Mouse (Mus musculus) left cerebral cortex, postnatal 36 days (tissue): Measurements from ENCODE around the gene Gne. TPM values are rescaled to one million over a fixed set of nuclear protein-coding genes. Genes with fewer than 3 reads are reported as not detected.
"Not testable (repeated sequence)": the region's sequence is repeated elsewhere in the genome, so short reads cannot be mapped to it uniquely, and the experiment has no call there.

Experiments used
- DNase-seq, 2 experiments: peaks; one replicate each; pipeline ENCODE4 v3.0.0; 2021 to 2022; ENCODE audit warnings: low spot score in 2 of 2, mixed read lengths in 1 of 2
- intact Hi-C: fragments of 180-260 bp; cut with DNase I; formaldehyde crosslinking; loops from one replicate; pipeline ENCODE4 v1.15.1; 2025
- total RNA-seq, 2 experiments: library from RNA; stranded (reverse); gene quantifications; 2 replicates each; pipeline ENCODE4 v1.2.3; 2021

Gne gene
- total RNA-seq, 2 experiments from 2014 or later, result 45.5 to 56.8 TPM

DNA sequence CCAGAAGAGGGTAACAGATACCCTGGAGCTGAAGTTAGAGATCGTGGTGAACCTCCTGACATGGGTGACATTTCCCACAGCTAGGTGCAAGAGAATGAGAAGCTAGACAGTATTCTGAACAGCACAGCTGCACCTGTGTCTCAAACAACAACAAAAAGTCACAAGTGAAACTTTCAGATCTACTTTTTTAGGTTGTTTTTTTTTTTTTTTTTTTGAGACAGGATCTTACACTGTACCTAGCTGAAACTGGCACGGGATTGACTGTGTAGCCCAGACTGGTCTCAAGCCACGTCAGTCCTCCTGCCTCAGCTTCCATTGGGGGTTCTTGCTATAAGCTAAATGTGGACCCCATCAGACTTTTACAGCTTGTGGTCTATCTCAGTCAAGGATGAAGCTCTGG, 10.2 kb downstream of the Gne start:
- intact Hi-C loops, result no loop called here
- no peak for DNase-seq

DNA sequence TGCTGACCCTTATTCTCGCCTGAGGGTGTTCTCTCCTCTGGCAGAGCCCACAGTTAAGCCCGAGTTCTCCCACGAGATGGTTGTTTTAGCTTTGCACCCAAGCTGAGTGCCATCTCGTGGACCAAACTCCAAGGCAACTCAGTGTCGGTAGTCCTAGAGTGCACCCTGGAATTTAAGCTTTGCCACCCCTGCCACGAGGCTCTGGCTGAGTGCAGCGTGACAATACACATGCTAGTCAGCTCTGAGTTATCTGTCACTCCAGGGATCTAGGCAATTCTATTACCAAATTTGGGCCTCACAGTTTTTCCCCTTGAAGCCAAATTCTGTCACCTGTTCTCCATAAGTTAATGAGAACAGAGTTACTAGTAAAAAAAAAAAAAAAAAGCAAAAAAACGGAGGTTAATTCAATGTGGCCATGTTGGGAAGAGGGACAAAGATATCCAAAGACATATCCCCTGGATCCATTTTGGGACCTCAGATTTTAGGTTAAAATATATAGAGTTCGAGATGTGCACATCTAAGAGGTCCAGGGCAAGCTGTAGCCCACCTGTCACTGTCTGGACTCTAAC, 11.0 kb downstream of the Gne start:
- DNase-seq, result no peak
- intact Hi-C loops, result no loop called here

DNA sequence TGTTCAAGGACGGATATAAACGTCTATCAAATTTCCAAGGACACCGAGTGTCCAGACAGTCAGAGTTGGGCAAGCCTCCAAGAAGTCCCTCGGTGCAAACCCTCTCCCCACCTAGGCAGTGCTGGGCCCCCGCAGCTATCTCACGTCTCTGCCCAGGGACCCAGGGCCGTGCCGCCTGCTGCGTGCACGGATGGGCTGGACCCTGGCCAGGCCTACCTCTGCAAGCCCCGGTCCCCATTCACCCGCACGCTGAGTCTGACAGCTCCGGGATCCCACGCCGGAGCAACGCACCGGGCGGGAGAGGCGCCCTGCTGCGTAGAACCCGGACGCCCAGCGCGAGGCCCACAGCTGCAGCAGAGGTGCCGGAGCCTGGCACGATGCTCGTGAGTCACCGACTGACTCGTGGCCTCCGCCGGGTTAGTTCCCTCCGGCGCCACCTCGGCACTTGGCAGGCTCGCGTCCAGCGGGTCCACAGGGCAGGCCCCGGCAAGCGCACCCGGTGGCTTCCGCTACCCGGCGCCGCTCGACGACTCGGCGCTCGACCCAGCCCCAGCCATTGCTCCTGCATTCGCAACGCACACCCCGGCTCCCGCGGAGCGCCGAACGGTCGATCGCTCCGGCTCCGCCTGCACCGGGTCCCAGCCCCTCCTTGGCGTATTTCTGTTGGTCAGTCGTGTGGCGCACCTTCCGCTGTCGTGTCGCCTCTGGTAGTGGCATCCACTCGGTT, 11.7 kb downstream of the Gne start:
- peak; percentile 89 to 92 for DNase-seq
- intact Hi-C loops, result no loop called here

DNA sequence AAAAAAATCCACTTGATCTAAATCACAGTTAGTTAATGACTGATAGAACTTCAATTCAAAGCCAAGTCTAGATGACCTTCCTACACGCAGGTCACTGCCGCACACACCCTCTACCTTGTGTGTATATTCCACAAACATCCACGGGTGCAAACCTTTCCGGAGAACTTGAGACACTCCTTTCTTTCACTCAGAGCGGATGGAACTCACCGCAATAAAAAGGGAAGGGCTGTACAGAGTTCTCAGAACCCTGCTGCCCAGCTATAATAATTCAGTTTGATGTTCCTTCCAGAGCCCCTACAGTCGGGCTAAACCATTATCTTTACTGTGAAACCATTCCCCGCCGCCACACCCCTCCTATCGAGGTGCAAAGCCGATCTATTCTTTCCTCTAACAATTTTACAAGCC, 12.2 kb downstream of the Gne start:
- intact Hi-C loops, result no loop called here
- no peak for DNase-seq

DNA sequence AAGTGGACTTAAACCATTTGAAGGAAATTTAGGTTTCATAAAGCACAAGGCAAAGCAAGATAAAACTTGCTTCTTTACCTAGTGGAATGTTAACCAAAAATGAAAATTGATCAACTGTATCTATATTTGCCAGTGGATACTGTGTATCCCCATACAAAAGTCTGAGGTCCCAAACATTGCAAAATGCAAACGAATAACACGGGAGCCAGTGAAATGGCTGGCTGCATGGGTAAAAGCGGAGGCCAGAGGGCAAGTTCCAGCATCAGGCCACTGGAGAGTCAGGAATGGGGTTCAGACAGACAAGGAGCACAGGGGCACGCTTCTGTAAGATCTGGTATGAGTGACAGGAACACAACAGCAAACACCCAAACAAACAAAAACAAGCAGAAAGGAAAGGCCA, 13.3 kb downstream of the Gne start:
- intact Hi-C loops, result no loop called here
- no peak for DNase-seq

GRCm38 (mm10) chr4:44069411-44069810, 14.6 kb downstream of the Gne start:
- intact Hi-C loops, result no loop called here
- no peak for DNase-seq

GRCm38 (mm10) chr4:44068736-44069135, 15.2 kb downstream of the Gne start:
- no peak for DNase-seq
- intact Hi-C loops, result no loop called here

- intact Hi-C loops, result loop anchor here (2.0 kb wide), 1 partner anchor 50 kb away; no protein-coding TSS in a partner anchor
Observed at GRCm38 (mm10) chr4:44066891-44067290, 17.1 kb downstream of the Gne start.

GRCm38 (mm10) chr4:44065355-44066025, 18.5 kb downstream of the Gne start:
- DNase-seq, result peak; percentile 85 to 90
- intact Hi-C loops, result loop anchor here (2.0 kb wide), 2 partner anchors 51 to 227 kb away; no protein-coding TSS in a partner anchor

More at GRCm38 (mm10) chr4:44066891-44067290, 17.1 kb downstream of the Gne start:
- DNase-seq, result no peak

DNA sequence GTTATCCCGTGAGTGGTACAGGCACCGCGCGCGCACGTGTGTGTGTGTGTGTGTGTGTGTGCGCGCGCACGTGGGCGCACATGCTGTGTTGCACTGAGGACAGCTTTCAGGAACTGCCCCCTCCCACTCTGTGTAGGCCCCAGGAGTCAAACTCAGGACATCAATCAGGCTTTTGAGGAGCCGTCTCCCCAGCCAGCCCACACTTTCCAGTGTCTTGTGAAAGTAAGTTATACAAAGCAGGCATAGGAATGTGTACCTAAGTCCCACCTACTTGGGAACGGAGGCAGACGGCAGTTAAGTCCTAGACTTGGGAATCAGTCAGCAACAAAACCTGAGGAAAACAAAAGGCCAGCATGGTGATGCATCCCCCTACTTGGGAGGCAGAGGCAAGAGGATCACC, 21.2 kb downstream of the Gne start:
- no peak for DNase-seq
- intact Hi-C loops, result no loop called here

DNA sequence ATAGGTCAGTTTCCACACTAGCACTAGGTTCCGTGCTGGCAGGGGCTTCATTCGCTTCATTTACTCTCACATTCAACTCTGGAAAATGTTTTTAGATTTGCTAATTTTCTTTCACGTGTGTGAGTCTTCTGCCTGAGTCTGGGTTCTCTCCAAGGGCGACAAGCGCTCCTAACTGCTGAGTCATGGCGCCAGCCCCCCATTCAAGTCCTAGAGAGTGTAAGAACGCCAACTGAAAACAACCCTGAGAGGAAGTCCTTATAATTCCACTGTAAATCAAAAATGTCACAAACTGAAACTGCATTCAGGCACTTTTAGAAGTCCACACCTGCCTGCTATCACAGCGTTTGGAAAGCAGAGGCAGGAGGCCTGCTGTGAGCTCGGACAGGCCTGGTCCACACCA, 21.9 kb downstream of the Gne start:
- DNase-seq, result peak in 1 of 2 experiments; percentile 33
- intact Hi-C loops, result no loop called here

DNA sequence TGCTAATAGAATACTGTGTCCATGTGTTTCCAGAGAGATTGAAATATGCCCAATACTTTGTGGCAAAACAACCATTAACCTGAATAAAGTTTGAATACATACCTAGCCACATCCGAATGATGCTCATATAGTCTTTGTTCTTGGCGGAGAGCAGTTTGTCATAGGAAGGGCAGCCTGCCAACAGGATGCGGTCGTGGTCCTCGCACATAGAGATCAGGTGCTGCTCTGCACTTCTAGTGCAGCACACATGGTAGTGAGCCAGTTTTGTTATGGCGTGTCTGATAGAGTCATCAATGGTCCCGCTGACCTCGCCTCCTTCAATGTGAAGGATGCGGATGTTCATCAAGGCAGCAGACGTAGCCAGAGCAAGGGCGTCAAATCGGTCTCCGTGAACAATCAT, 24.3 kb downstream of the Gne start:
- DNase-seq, result no peak
- intact Hi-C loops, result no loop called here

DNA sequence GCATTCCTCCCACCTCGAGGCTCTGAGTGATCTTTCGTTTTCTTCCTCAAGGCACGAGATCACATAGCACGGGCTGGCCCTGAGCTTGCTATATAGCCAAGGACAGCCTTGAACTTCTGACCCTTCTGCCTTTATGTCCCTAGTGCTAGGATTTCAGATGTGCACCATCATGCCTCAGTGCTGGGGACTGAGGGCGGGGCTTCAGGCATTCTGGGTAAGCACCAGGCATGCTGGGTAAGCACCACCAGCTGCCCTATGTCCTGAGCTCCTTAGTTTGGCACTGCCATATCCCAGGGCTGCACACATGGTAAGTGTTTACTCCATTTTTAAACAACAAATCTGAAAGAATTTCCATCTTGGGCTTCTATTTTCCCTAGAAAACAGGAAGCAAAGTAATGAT, 34.2 kb downstream of the Gne start:
- DNase-seq, result no peak
- intact Hi-C loops, result no loop called here

DNA sequence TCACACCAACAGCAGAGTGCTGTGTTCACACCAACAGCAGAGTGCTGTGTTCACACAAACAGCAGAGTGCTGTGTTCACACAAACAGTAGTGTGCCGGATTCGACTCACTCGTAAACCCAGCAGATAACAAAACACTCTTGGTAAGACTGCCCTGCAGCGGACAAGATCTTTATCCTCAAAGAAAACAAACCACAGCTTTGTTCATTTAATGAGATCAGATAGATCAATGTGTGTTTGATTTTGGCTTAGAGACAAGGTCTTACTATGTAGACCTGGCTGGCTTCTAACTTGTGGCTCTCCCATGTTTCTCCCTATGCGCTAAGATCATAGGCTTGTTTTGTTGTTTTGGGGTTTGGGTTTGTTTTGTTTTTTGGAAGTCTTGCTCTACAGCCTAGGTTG, 37.9 kb downstream of the Gne start:
- DNase-seq, result no peak
- intact Hi-C loops, result no loop called here

GRCm38 (mm10) chr4:44044685-44045356, 39.2 kb downstream of the Gne start:
- DNase-seq, result no peak
- intact Hi-C loops, result no loop called here

DNA sequence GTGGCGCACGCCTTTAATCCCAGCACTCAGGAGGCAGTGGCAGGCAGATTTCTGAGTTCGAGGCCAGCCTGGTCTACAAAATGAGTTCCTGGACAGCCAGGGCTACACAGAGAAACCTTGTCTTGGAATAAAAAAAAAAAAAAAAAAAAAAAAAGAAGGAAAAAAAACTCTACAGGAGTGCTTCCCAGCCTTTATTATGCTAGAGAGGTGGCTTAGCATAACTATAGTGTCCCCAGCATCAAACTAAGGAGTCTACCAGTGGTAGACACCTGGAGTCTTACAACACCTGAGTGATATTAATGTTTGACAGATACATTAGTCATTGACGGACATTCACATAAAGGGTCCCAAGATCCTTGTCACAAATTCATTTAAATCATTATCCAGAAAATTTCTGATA, 40.8 kb downstream of the Gne start:
- DNase-seq, intact Hi-C loops: not testable (repeated sequence)

DNA sequence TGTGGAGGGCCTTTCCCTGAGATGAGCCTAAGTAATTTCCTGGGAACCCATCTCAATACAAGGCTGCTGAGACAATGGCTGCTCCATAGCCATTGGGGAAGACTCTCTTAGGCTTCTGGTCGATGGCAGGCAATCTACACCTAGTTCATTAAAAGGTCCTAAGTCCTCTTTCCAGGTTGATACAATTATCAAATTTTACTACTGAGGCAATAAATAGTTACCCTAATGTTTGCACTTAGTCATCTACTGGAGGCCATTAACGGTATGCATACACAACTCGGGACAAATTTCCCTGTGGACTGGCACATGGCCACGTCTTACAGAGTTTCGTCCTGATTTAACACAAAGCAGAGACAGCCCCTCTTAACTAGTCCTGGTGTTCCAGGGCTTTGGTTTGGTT, 41.5 kb downstream of the Gne start:
- DNase-seq, result no peak
- intact Hi-C loops, result no loop called here

- intact Hi-C loops, result no loop called here
- DNase-seq, result no peak
Observed at GRCm38 (mm10) chr4:44040802-44041201, 43.2 kb downstream of the Gne start.

DNA sequence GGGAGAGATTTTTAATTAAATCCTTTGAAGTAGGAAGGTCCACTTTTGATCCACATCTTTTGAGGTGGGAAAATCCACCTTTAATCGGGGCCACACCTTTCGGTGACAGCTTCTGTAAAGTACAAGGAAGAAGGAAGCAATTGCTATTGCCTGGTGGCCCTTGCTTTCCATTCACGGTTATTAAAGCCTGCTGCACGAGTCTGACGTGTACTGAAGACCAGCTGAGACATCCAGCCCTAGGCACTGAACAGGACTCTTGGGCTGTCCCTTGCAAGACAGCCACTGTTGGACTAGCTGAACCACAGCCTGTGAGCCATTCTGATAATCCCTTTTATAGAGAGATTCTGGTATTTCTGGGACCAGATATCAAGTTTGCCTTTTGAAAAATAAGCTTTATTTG, 47.5 kb downstream of the Gne start:
- intact Hi-C loops, result no loop called here
- no peak for DNase-seq

DNA sequence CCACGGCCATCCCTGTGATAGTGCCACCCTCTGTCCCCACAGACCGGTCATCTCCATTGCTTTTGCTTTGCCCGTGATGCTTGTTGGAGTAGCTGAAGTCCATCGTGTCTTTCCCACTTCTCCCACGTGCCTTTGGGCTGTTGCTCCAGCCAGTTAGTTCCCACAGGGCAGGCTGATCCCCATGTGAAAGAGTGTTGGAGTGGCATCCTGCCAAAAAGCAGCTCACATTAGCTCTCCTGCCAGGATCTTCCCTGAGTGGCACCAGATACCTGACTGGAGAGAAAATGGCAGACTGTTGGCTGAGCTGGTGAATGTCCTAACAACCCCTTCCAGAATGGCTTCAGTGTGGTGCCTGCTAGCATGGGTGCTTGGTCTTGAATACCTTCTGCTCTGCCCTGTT, 52.5 kb downstream of the Gne start:
- intact Hi-C loops, result no loop called here
- no peak for DNase-seq
